Mouse (Mus musculus) embryonic facial prominence, embryonic 14.5 days (tissue): Measurements from ENCODE around the gene Sec1. TPM values are rescaled to one million over a fixed set of nuclear protein-coding genes. Genes with fewer than 3 reads are reported as not detected.
A peak's percentile ranks its signal among the peaks of the same experiment; 100 is the strongest.

ENCODE experiments used
- ATAC-seq: fragments of 200-750 bp; cut with Nextera tagmentation; 2 replicates; pipeline ENCODE4 v1.8.0; 2017; ENCODE audit warnings: low read depth, moderate number of reproducible peaks, moderate TSS enrichment
- DNase-seq: peaks from one replicate; pipeline ENCODE4 v3.0.0-alpha.2; 2015; ENCODE audit warnings: low spot score
- H3K27ac ChIP-seq: fragments of 300-500 bp; sonication (generic); replicated peaks from 2 replicates; pipeline ENCODE4 v1.5.1; 2014; ENCODE audit warnings: low read depth, mild to moderate bottlenecking, low read length, moderate library complexity
- H3K27me3 ChIP-seq: fragments of 300-500 bp; sonication (generic); replicated peaks from 2 replicates; pipeline ENCODE4 v1.6.1; 2014; ENCODE audit warnings: low read length; ENCODE audit not compliant: control insufficient read depth, insufficient read depth
- H3K36me3 ChIP-seq: fragments of 300-500 bp; sonication (generic); 2 replicates; pipeline ENCODE4 v1.6.1; 2014; ENCODE audit warnings: low read length, mixed read lengths; ENCODE audit not compliant: control insufficient read depth, insufficient read depth
- H3K4me1 ChIP-seq: fragments of 300-500 bp; sonication (generic); 2 replicates; pipeline ENCODE4 v1.6.1; 2014; ENCODE audit warnings: antibody characterized with exemption, low read length; ENCODE audit not compliant: control insufficient read depth, insufficient read depth
- H3K4me2 ChIP-seq: fragments of 300-500 bp; sonication (generic); 2 replicates; pipeline ENCODE4 v1.6.1; 2014; ENCODE audit warnings: low read depth, mild to moderate bottlenecking, low read length, moderate library complexity, mixed read lengths
- H3K4me3 ChIP-seq: fragments of 300-500 bp; sonication (generic); 2 replicates; pipeline ENCODE4 v1.5.1; 2014; ENCODE audit warnings: low read depth, mild to moderate bottlenecking, low read length
- H3K9ac ChIP-seq: fragments of 300-500 bp; sonication (generic); 2 replicates; pipeline ENCODE4 v1.6.1; 2014; ENCODE audit warnings: low read depth, mild to moderate bottlenecking, low read length, moderate library complexity, mixed read lengths
- H3K9me3 ChIP-seq: fragments of 300-500 bp; sonication (generic); 2 replicates; pipeline ENCODE4 v1.6.1; 2016; ENCODE audit warnings: low read length; ENCODE audit not compliant: control insufficient read depth
- WGBS: fragments of 180-500 bp; shearing (Covaris S2); extraction: QIAGEN DNeasy Blood & Tissue Kit; methylation state at CpG from one replicate; pipeline ENCODE4 v1.1.7; 2014; 5-methylcytosine and 5-hydroxymethylcytosine counted together
- polyA plus RNA-seq: library from polyadenylated mRNA; unstranded; fragments of >200 nt; fragmentation: Nextera tagmentation; extraction: Ambion mirVana; gene quantifications from 2 replicates; pipeline ENCODE4 v1.2.1, GENCODE M21; 2014

Gene Sec1
- polyA plus RNA-seq, 1 experiment from 2014 or later = 2.1 TPM

DNA sequence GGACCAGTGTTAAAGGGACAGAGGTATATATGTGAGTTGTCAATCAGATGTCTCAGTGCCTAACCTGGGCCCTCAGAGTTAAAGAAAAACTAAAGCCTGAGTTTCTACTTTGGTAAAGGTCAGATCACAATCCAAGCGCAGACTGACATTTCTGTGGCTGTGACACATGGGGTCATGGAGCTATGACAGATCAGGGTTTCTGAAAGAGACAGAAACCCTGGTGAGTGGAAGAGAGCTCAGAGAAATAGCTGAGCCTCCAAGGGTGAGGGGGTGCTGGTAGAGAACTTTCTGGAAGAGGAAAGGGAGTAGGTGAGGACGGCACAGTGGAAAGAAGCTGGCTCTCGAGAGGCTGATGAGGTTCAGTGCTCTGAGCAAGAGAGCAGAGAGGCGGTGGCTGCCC is 47.5 kb downstream of the Sec1 start:
- 75% methylated on average over 4 of the region's 4 CpGs for WGBS
- Histone ChIP-seq H3K4me3 (no peak overlapping the region), H3K4me2 (no peak overlapping the region), H3K4me1 (peaks cover 22% of the 10 kb centered on the region), H3K36me3 (no peaks in the 10 kb centered on the region), H3K9me3 (no peaks in the 10 kb centered on the region), H3K9ac (no peak overlapping the region), H3K27ac (no peak overlapping the region), H3K27me3 (no peaks in the 10 kb centered on the region)
- ATAC-seq = no peak
- DNase-seq = no peak

GRCm38 (mm10) chr7:45645591-45645971 is 48.6 kb downstream of the Sec1 start:
- H3K9ac ChIP-seq = no peak overlapping the region
- DNase-seq (no peak), ATAC-seq (no peak)
- H3K27ac ChIP-seq = no peak overlapping the region
- no peak overlapping the region for H3K4me3 ChIP-seq
- no peaks in the 10 kb centered on the region for H3K9me3 ChIP-seq
- H3K4me1 ChIP-seq = peaks cover 33% of the 10 kb centered on the region
- H3K4me2 ChIP-seq = no peak overlapping the region
- WGBS = 85% methylated on average over 7 of the region's 7 CpGs
- H3K27me3 ChIP-seq = no peaks in the 10 kb centered on the region
- no peaks in the 10 kb centered on the region for H3K36me3 ChIP-seq

DNA sequence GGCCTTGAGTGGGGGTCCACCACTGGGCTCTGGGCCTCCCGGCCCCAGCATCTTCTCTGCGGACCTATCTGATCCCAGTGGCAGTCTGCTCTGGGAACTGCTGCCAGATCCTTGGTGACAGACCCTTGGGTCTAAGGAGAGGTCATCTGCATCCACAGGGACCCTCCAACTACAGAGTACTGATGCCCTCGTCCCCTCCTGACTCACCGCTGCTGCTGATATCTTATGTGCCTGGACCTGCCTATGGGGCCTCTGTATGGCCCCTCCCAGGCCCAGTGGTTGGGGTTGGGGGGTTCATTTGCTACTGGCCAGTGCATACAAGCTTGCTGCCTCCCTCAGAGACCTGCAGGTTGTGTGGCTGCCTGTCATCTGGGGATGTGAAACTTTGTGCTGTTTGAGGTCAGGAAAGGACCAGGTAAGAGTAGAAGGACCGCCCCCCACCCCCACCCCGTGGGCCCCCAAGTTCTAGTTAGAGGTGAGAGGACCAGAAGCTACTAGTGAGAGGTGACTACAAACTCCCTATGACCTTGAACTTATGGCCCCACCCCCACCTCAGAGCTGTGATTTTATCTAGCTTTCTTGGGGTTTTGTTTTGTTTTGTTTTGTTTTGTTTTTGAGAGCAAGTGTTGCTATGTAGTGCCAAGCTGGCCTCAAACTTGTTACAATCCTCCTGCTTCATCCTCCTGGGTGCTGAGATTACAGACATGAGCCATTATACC is 49.2 kb downstream of the Sec1 start:
- ATAC-seq = no peak
- Histone ChIP-seq H3K4me2 (peak overlapping the region; percentile 74), H3K4me3 (peak overlapping the region; percentile 36; the same call in 1 of the 2 replicates), H3K9ac (peak overlapping the region; percentile 53; the same call in 1 of the 2 replicates), H3K4me1 (peaks cover 34% of the 10 kb centered on the region), H3K27me3 (no peaks in the 10 kb centered on the region), H3K36me3 (no peaks in the 10 kb centered on the region), H3K9me3 (no peaks in the 10 kb centered on the region), H3K27ac (peak overlapping the region; percentile 80; the same call in 1 of the 2 replicates)
- 64% methylated on average over 6 of the region's 6 CpGs for WGBS
- DNase-seq = no peak

DNA sequence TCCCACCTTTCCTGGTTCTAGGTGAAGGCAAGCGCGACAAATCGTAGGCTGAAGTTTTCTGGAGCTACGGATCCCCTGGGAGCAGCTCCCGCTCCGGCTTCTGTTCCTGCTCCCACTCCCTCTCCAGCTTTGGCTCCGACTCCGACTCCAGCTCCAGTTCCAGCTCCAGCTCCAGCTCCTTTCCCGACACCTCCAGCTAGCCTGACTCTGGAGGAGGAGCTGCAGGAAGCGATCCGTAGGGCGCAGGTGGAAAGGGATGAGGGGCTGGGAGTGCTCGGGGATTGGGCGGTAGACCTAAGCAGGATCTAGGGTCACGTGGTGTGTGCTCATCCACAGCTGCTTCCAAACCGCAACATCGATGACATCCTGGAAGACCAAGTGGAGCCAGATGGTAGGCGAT is 50.0 kb downstream of the Sec1 start:
- peak; percentile 37 for ATAC-seq

DNA sequence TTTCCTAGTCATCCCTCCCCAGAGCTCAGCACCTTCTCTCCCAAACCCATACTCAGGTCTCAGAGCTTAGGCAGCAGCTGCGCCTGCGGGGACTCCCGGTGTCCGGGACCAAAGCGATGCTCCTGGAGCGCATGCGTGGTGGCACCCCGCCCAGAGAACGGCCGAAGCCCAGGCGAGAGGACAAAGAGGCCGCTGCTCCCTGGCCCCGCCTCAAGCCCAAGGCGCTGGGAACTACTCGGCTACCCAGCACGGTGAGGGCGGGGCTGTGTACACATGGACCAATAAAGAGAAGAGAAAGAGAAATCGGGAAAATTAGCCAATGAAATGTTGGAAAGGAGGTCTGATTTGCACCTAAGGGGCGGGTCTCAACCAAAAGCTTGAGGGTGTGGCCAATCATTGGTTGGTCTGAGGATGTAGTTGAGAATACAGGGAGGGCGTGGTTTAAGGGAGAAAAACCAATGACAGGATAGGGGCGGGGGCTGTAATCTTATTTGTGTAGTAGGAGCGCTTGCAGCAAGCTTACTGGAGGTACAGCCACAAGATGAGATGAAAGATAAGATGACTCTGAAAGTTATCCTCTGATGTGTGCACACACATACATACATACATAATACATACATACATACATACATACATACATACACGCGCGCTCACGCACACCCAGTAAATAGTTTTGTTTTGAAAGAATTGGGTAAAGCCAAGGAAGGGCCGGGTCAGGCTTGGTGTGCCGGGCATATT is 50.6 kb downstream of the Sec1 start:
- ATAC-seq (peak; percentile 91), DNase-seq (peak; percentile 100)
- Histone ChIP-seq H3K27me3 (no peaks in the 10 kb centered on the region), H3K4me3 (peak overlapping the region; percentile 43), H3K27ac (peak overlapping the region; percentile 90), H3K4me2 (peak overlapping the region; percentile 81), H3K9ac (peak overlapping the region; percentile 77), H3K4me1 (peaks cover 34% of the 10 kb centered on the region), H3K9me3 (no peaks in the 10 kb centered on the region), H3K36me3 (no peaks in the 10 kb centered on the region)
- WGBS = 2% methylated on average over 28 of the region's 28 CpGs

More for the DNA sequence above, 50.0 kb downstream of the Sec1 start:
- no peaks in the 10 kb centered on the region for H3K36me3 ChIP-seq
- H3K9ac ChIP-seq = peak overlapping the region; percentile 53
- no peaks in the 10 kb centered on the region for H3K27me3 ChIP-seq
- peak overlapping the region; percentile 80 for H3K27ac ChIP-seq
- peaks cover 34% of the 10 kb centered on the region for H3K4me1 ChIP-seq
- peak overlapping the region; percentile 74 for H3K4me2 ChIP-seq
- peak; percentile 87 for DNase-seq
- no peaks in the 10 kb centered on the region for H3K9me3 ChIP-seq
- WGBS = 3% methylated on average over 18 of the region's 18 CpGs
- H3K4me3 ChIP-seq = peak overlapping the region; percentile 36

GRCm38 (mm10) chr7:45642503-45643255 is 51.5 kb downstream of the Sec1 start:
- Histone ChIP-seq H3K9ac (peak overlapping the region; percentile 77), H3K4me2 (peak overlapping the region; percentile 81), H3K9me3 (no peaks in the 10 kb centered on the region), H3K4me3 (peak overlapping the region; percentile 43), H3K27ac (peak overlapping the region; percentile 90), H3K27me3 (no peaks in the 10 kb centered on the region), H3K4me1 (peaks cover 41% of the 10 kb centered on the region), H3K36me3 (no peaks in the 10 kb centered on the region)
- 28% methylated on average over 16 of the region's 16 CpGs for WGBS
- no peak for DNase-seq
- no peak for ATAC-seq

DNA sequence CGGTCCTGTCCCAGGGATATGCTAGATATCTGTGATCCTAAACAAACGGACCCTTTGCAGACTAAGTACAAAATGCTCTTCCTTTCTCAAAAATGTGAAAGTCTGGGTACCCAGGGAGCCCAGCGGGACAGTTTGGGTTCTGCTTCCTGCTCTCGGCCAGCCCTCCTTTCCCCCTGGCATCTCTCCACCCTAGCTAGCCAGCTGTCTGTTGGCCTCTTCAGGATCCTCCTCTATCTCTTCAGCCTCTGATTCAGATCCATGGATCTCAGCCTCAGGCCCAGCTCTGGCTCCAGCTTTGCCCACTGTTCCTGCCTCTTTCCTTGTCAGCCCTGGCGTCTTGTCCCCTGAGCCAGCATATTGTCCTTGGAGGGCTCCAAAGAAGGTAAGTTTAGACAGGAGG is 52.1 kb downstream of the Sec1 start:
- DNase-seq (no peak), ATAC-seq (no peak)
- H3K4me1 ChIP-seq = peaks cover 41% of the 10 kb centered on the region
- H3K4me3 ChIP-seq = peak overlapping the region; percentile 43
- H3K27ac ChIP-seq = 0 out of 2 replicates have a peak overlapping the region, but pooled peaks have one; percentile 74
- H3K9ac ChIP-seq = peak overlapping the region; percentile 48
- H3K4me2 ChIP-seq = peak overlapping the region; percentile 81
- H3K27me3 ChIP-seq = no peaks in the 10 kb centered on the region
- 71% methylated on average over 5 of the region's 5 CpGs for WGBS
- no peaks in the 10 kb centered on the region; the same call in 1 of the 2 replicates for H3K36me3 ChIP-seq
- H3K9me3 ChIP-seq = no peaks in the 10 kb centered on the region

DNA sequence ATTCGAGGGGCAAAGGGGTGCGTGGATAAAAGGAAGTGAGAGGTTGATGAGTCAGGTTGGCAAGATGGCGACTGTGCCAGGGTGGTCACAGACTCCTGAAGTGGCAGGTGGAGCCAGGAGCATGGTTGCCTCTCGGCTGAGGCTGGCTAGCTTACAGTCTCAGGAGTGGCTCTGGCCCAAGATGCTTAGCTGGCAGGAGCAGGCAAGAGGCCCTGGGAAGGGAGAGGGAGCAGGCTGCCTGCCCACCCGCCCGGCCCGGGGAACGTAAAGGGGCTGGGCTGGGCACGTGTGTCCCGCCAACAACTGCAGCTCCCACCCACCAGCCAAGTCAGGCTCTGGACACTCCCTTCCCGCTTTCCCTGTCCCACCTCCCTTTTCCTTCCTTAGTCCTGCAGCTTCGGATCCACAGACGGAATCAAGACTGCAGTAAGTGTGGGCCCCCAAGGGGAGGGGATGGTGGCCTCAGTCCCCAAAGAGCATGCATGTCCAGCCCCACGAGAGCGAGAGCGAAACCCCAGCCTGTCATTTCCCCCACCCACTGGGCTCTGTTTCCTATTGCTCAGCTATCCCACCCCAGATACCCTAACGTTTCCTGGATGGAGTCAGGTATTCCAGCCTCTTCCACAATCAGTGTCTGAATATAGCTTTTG is 52.7 kb downstream of the Sec1 start:
- peak overlapping the region; percentile 43 for H3K4me3 ChIP-seq
- peak overlapping the region; percentile 48 for H3K9ac ChIP-seq
- H3K27ac ChIP-seq = peak overlapping the region; percentile 74
- H3K27me3 ChIP-seq = no peaks in the 10 kb centered on the region
- peaks cover 5% of the 10 kb centered on the region for H3K36me3 ChIP-seq
- peak overlapping the region; percentile 81 for H3K4me2 ChIP-seq
- 0 out of 2 replicates have a peak, but pooled peaks have one; percentile 1 for ATAC-seq
- H3K4me1 ChIP-seq = peaks cover 41% of the 10 kb centered on the region
- peak; percentile 85 for DNase-seq
- WGBS = 51% methylated on average over 16 of the region's 17 CpGs
- H3K9me3 ChIP-seq = no peaks in the 10 kb centered on the region
